Mouse (Mus musculus) G1E (cell line): Measurements from ENCODE around the gene Unc45b. TPM values are rescaled to one million over a fixed set of nuclear protein-coding genes. Genes with fewer than 3 reads are reported as not detected.
"Not testable (repeated sequence)": the region's sequence is repeated elsewhere in the genome, so short reads cannot be mapped to it uniquely, and the experiment has no call there.

Experiments used
- ATAC-seq: 2 replicates; pipeline ENCODE4 v1.8.0; 2016; ENCODE audit warnings: mild to moderate bottlenecking; ENCODE audit not compliant: insufficient number of reproducible peaks, poor library complexity, low FRiP score, severe bottlenecking; ENCODE audit errors: extremely low read depth
- DNase-seq: peaks from one replicate; pipeline ENCODE4 v3.0.0; 2012; ENCODE audit warnings: low spot score
- H3K27me3 ChIP-seq: 2 replicates; pipeline ENCODE4 v1.6.1; 2012; ENCODE audit warnings: mild to moderate bottlenecking, low read length, inconsistent platforms; ENCODE audit not compliant: insufficient read depth
- H3K36me3 ChIP-seq: replicated peaks from 2 replicates; pipeline ENCODE3; 2012; ENCODE audit warnings: mild to moderate bottlenecking, inconsistent platforms
- H3K4me1 ChIP-seq: 2 replicates; pipeline ENCODE4 v1.6.1; 2012; ENCODE audit warnings: low read depth, low read length, inconsistent platforms, mixed read lengths; ENCODE audit not compliant: insufficient read depth
- H3K4me3 ChIP-seq: 2 replicates; pipeline ENCODE4 v1.5.1; 2012; ENCODE audit warnings: low read depth, mild to moderate bottlenecking, inconsistent platforms, low read length, moderate library complexity, mixed read lengths
- H3K9me3 ChIP-seq: replicated peaks from 2 replicates; pipeline ENCODE4 v1.6.1; 2012; ENCODE audit warnings: inconsistent platforms
- CTCF ChIP-seq: IDR thresholded peaks from 2 replicates; pipeline ENCODE4 v1.5.1; 2012; ENCODE audit warnings: low read depth, low read length, inconsistent platforms, mixed read lengths
- GATA1 ChIP-seq: IDR thresholded peaks from 2 replicates; pipeline ENCODE4 v1.6.1; 2012; ENCODE audit warnings: borderline replicate concordance, low read length, inconsistent platforms, mixed read lengths
- GATA2 ChIP-seq: IDR thresholded peaks from 2 replicates; pipeline ENCODE4 v1.6.1; 2012; ENCODE audit warnings: low read depth, low read length, inconsistent platforms, borderline replicate concordance
- POLR2AphosphoS5 ChIP-seq: IDR thresholded peaks from 2 replicates; pipeline ENCODE4 v1.6.1; 2012; ENCODE audit warnings: low read depth, low read length, inconsistent platforms; ENCODE audit not compliant: insufficient replicate concordance
- TAL1 ChIP-seq: conservative IDR thresholded peaks from 2 replicates; pipeline ENCODE4 v1.6.1; 2012; ENCODE audit warnings: low read depth, low read length, inconsistent platforms, mixed read lengths
- polyA plus RNA-seq: library from polyadenylated mRNA; stranded (reverse); fragments of >175 nt; gene quantifications from 2 replicates; pipeline ENCODE4 v1.2.3, GENCODE M21; 2012
- total RNA-seq, 2 experiments: library from RNA; stranded (forward) in 1 of 2; stranded (reverse) in 1 of 2; fragments of 200-1000 nt in 1 of 2; fragments of >200 nt in 1 of 2; fragmentation: Nextera tagmentation in 1 of 2; gene quantifications; 2 replicates each; pipeline ENCODE4 v1.2.3; 2014 to 2017

Gene Unc45b
- total and polyA plus RNA-seq, 3 experiments: 0.01 to 0.38 (median 0.33) TPM

GRCm38 (mm10) chr11:82987621-82988020 lies 77.3 kb downstream of the Unc45b start:
- H3K9me3 ChIP-seq: no peaks in the 10 kb centered on the region
- peaks cover 11% of the 10 kb centered on the region for H3K27me3 ChIP-seq
- no peaks in the 10 kb centered on the region for H3K4me1 ChIP-seq
- ATAC-seq (no peak), DNase-seq (no peak)
- TF ChIP-seq CTCF (no peak), POLR2AphosphoS5 (no peak), TAL1 (no peak), GATA1 (no peak), GATA2 (no peak)
- H3K36me3 ChIP-seq: no peaks in the 10 kb centered on the region
- no peak overlapping the region for H3K4me3 ChIP-seq

DNA sequence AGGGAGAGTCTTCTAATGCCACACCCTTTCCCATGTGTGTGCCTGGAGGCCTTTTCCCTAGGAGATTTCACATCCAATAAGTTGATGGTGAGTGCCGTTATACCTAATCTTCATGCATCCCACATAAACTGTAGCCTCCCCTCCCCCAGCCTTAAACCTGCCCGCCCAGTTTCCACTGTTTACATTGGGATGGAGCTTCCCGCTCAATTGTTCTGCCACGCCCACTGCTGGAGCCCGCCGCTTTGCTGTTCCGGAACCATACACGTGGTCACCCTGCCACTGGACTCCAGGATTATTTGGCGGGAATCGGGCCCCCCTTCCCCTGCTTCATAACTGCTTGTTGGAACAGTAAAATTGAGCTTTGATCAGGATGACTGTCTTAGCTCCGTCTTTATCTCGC lies 79.0 kb downstream of the Unc45b start:
- TF ChIP-seq POLR2AphosphoS5 (no peak), GATA1 (no peak), GATA2 (no peak), TAL1 (no peak), CTCF (no peak)
- no peaks in the 10 kb centered on the region for H3K9me3 ChIP-seq
- DNase-seq: no peak
- no peaks in the 10 kb centered on the region for H3K4me1 ChIP-seq
- no peak for ATAC-seq
- no peak overlapping the region for H3K4me3 ChIP-seq
- H3K27me3 ChIP-seq: peaks cover 10% of the 10 kb centered on the region
- H3K36me3 ChIP-seq: no peaks in the 10 kb centered on the region

GRCm38 (mm10) chr11:82990612-82991385 lies 80.4 kb downstream of the Unc45b start:
- DNase-seq, ATAC-seq, H3K27me3 ChIP-seq, H3K4me1 ChIP-seq, H3K36me3 ChIP-seq, H3K9me3 ChIP-seq, H3K4me3 ChIP-seq: not testable (repeated sequence)

DNA sequence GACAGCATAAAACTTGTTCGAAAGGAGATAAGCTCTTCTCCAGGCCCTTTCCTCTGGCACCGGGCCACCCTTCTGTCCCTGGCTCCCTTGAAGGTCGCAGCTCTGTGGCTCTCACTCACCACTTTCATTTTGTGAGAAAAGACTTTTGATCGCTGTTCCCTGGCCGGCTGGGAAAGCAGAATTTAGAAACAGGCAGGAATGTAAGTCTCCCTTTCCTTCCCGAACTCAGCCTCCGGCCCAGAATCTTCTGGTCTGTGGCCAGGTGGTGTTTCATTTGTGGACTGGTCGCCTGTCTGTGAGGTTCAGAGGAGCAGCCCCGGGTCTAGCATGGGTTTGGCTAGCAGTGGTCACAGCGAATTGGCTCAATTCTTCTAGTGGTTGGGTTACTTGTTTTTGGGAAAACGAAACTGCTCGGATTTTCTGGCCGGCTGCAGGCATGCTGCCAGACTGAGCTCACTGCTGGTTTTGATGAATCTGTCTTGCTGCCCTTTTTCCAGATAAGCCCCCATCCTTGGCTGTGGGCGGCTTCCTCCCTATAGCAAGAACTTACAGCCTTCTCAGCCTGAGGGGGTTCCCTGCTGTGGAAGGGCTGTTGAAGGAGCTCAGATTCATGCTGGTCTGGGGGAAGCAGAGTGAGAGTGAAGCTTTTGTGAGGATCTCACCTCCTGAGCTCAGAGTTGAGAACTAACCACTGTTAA lies 81.3 kb downstream of the Unc45b start, which contains the start of gene Slfn9:
Gene Slfn9, minus strand, starts transcription at position 362 of the 698 bp plus-strand sequence.
- H3K27me3 ChIP-seq: peaks cover 10% of the 10 kb centered on the region
- no peaks in the 10 kb centered on the region for H3K36me3 ChIP-seq
- TF ChIP-seq GATA1: no peak
- no peak for TF ChIP-seq POLR2AphosphoS5
- no peak for TF ChIP-seq TAL1
- no peak for TF ChIP-seq GATA2
- no peak for TF ChIP-seq CTCF
- ATAC-seq: no peak
- no peaks in the 10 kb centered on the region for H3K4me1 ChIP-seq
- no peaks in the 10 kb centered on the region for H3K9me3 ChIP-seq
- no peak for DNase-seq
- H3K4me3 ChIP-seq: no peak within 1 kb of the TSS

Other genes starting within 250 kb of the Unc45b start
- 0.53 and 3.5 TPM in 2 replicates for gene Cct6b, start 146.2 kb upstream of the Unc45b start, total RNA-seq (2014; fragmentation: Nextera tagmentation)
- gene Cct6b, start 146.2 kb upstream of the Unc45b start, total RNA-seq (2017): 0.17 and 0.44 TPM in 2 replicates
- 0.29 and 0.30 TPM in 2 replicates for gene Cct6b, start 146.2 kb upstream of the Unc45b start, polyA plus RNA-seq
- gene Zfp830, start 146.2 kb upstream of the Unc45b start, total RNA-seq (2014; fragmentation: Nextera tagmentation): 22.3 and 25.1 TPM in 2 replicates
- 43.6 and 49.1 TPM in 2 replicates for gene Zfp830, start 146.2 kb upstream of the Unc45b start, total RNA-seq (2017)
- 21.2 and 22.2 TPM in 2 replicates for gene Zfp830, start 146.2 kb upstream of the Unc45b start, polyA plus RNA-seq
- gene Lig3, start 129.4 kb upstream of the Unc45b start, total RNA-seq (2014; fragmentation: Nextera tagmentation): 43.0 and 50.2 TPM in 2 replicates
- gene Lig3, start 129.4 kb upstream of the Unc45b start, total RNA-seq (2017): 33.1 and 34.6 TPM in 2 replicates
- gene Lig3, start 129.4 kb upstream of the Unc45b start, polyA plus RNA-seq: 60.5 and 71.8 TPM in 2 replicates
- 54.7 and 71.1 TPM in 2 replicates for gene Rffl, start 39.3 kb upstream of the Unc45b start, total RNA-seq (2014; fragmentation: Nextera tagmentation)
- gene Rffl, start 39.3 kb upstream of the Unc45b start, total RNA-seq (2017): 25.6 and 27.9 TPM in 2 replicates
- 29.1 and 46.6 TPM in 2 replicates for gene Rffl, start 39.3 kb upstream of the Unc45b start, polyA plus RNA-seq
- gene Rad51d, start 19.9 kb upstream of the Unc45b start, total RNA-seq (2014; fragmentation: Nextera tagmentation): 21.3 and 24.6 TPM in 2 replicates
- 13.4 and 16.0 TPM in 2 replicates for gene Rad51d, start 19.9 kb upstream of the Unc45b start, total RNA-seq (2017)
- gene Rad51d, start 19.9 kb upstream of the Unc45b start, polyA plus RNA-seq: 10.3 and 13.6 TPM in 2 replicates
- not detected in 2 replicates for gene Fndc8, start 18.4 kb upstream of the Unc45b start, total RNA-seq (2014; fragmentation: Nextera tagmentation)
- 0.05 TPM in 1 of 2 replicates, not detected in the other for gene Fndc8, start 18.4 kb upstream of the Unc45b start, total RNA-seq (2017)
- not detected in 2 replicates for gene Fndc8, start 18.4 kb upstream of the Unc45b start, polyA plus RNA-seq
- 27.6 and 38.6 TPM in 2 replicates for gene Nle1, start 2.1 kb upstream of the Unc45b start, total RNA-seq (2014; fragmentation: Nextera tagmentation)
- gene Nle1, start 2.1 kb upstream of the Unc45b start, total RNA-seq (2017): 18.6 and 23.2 TPM in 2 replicates
- 92.9 and 93.8 TPM in 2 replicates for gene Nle1, start 2.1 kb upstream of the Unc45b start, polyA plus RNA-seq
- 3.8 and 9.1 TPM in 2 replicates for gene Slfn5, start 40.8 kb downstream of the Unc45b start, total RNA-seq (2014; fragmentation: Nextera tagmentation)
- gene Slfn5, start 40.8 kb downstream of the Unc45b start, total RNA-seq (2017): 5.5 and 7.7 TPM in 2 replicates
- 0.28 and 0.33 TPM in 2 replicates for gene Slfn5, start 40.8 kb downstream of the Unc45b start, polyA plus RNA-seq
- gene Slfn9, start 81.3 kb downstream of the Unc45b start, total RNA-seq (2014; fragmentation: Nextera tagmentation): 0.39 TPM in 1 of 2 replicates, not detected in the other
- gene Slfn9, start 81.3 kb downstream of the Unc45b start, total RNA-seq (2017): 0.29 and 0.33 TPM in 2 replicates
- gene Slfn9, start 81.3 kb downstream of the Unc45b start, polyA plus RNA-seq: 0.01 TPM in 1 of 2 replicates, not detected in the other
- 0.39 TPM in 1 of 2 replicates, not detected in the other for gene Slfn8, start 110.3 kb downstream of the Unc45b start, total RNA-seq (2014; fragmentation: Nextera tagmentation)
- gene Slfn8, start 110.3 kb downstream of the Unc45b start, total RNA-seq (2017): 0.06 and 0.16 TPM in 2 replicates
- gene Slfn8, start 110.3 kb downstream of the Unc45b start, polyA plus RNA-seq: not detected in 2 replicates
- gene Slfn2, start 154.6 kb downstream of the Unc45b start, total RNA-seq (2014; fragmentation: Nextera tagmentation): 2.3 and 3.8 TPM in 2 replicates
- 44.5 and 48.4 TPM in 2 replicates for gene Slfn2, start 154.6 kb downstream of the Unc45b start, total RNA-seq (2017)
- gene Slfn2, start 154.6 kb downstream of the Unc45b start, polyA plus RNA-seq: 0.72 and 0.96 TPM in 2 replicates
- not detected in 2 replicates for gene Slfn1, start 206.3 kb downstream of the Unc45b start, total RNA-seq (2014; fragmentation: Nextera tagmentation)
- gene Slfn1, start 206.3 kb downstream of the Unc45b start, total RNA-seq (2017): 0.17 and 0.22 TPM in 2 replicates
- not detected in 2 replicates for gene Slfn1, start 206.3 kb downstream of the Unc45b start, polyA plus RNA-seq